Mouse (Mus musculus) frontal cortex, postnatal 14 days (tissue): ENCODE measurements at regions not wholly inside any gene's neighbourhood (a gene's known extent, or its start where the extent isn't known, plus 50 kb on each side); places are given as distances from the start of the nearest gene placed in this dataset.
"Not testable (repeated sequence)": the region's sequence is repeated elsewhere in the genome, so short reads cannot be mapped to it uniquely, and the experiment has no call there.

Source experiments
- DNase-seq, 2 experiments: peaks; one replicate each; pipeline ENCODE4 v3.0.0; 2022; ENCODE audit warnings: low spot score in 2 of 2

- no peak for DNase-seq
Observed at GRCm38 (mm10) chr14:59075845-59076745, 66.6 kb downstream of the 1700129C05Rik start.

GRCm38 (mm10) chr14:59072323-59073039, 70.2 kb downstream of the 1700129C05Rik start:
- DNase-seq: no peak

DNA sequence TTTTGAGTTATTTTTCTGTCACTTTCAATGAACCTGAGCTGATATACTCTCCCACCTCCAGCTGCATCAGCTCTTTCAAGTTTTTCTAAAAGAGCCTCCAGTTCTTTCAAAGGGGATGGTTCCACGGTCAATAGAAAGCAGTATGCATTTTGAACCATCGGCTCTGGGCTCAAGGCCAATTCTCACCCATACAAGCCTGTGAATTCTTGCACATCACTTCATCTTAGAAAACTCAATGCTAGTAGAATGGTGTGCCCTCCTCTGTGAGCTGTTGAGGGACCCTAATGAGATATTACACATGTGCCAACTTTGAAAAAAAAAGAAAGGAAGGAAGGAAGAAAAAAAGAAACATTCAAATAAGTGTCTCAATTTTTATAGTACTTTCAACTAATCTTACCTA, 72.6 kb downstream of the 1700129C05Rik start:
- DNase-seq: no peak

GRCm38 (mm10) chr14:59066456-59067220, 76.1 kb downstream of the 1700129C05Rik start:
- DNase-seq: no peak

DNA sequence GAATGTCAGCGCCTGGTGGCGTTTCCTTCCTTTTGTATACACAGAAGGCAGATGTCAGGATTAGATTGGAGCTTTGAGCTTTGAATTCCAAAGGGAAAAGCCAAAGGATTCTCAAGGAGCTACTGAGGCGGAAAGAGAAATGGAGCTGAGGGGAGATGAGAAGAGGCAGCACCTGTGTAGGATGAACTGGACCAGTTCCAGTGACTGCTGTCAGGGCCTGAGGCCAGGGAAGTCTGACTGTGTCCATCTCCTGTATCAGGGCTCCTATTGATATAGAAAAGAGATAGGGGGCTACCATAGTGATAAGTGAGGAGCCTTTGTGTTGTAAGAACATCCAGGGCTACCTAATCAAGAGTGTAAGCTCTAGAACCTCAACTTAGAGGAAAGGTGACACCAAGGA, 79.5 kb downstream of the 1700129C05Rik start:
- DNase-seq: no peak

GRCm38 (mm10) chr14:59056832-59057231, 85.9 kb downstream of the 1700129C05Rik start:
- DNase-seq: no peak

- DNase-seq: no peak
Observed at GRCm38 (mm10) chr14:59055283-59055682, 87.4 kb downstream of the 1700129C05Rik start.

GRCm38 (mm10) chr14:59052421-59052820, 90.3 kb downstream of the 1700129C05Rik start:
- no peak for DNase-seq

DNA sequence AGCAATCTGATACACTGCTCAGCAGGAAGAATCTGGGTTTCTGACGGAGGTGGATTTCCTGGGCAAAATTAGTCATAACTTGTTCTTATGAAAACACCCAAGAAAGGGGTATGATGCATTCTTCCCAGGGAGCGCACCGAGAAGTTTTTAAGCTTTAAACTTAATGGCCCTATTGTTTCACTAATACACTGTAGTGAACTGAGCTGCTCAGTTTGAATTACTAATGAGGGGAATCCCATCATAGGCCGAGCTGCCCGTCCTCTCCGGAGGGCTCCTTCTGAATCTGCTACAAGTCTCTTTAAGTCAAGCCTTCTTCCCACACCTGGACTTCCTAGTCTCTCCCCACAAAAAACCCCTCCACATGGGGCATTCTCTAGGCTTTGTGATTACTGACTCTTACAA, 91.2 kb downstream of the 1700129C05Rik start:
- no peak for DNase-seq

GRCm38 (mm10) chr14:59045687-59046086, 97.0 kb downstream of the 1700129C05Rik start:
- DNase-seq: no peak

GRCm38 (mm10) chr14:59045235-59045634, 97.5 kb downstream of the 1700129C05Rik start:
- DNase-seq: no peak

DNA sequence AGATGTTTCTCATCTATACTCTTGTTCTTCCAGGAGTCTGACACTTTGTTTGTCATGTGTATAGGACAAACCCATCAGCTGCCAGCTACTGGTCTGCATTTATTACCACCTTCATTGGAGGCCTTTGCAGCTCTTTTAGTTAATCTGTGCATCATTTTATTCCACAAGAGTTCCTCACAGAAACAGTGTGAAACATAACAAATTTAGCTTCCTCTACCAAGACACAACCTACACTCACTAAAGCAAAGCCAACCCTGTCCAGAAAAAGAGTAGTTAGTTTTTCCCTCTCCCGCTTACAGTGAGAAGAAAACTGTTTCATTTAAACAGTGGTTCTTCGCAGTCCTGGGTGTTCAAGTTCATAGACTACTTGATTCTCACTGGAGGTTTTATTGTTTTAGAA, 100.5 kb downstream of the 1700129C05Rik start:
- DNase-seq: no peak

DNA sequence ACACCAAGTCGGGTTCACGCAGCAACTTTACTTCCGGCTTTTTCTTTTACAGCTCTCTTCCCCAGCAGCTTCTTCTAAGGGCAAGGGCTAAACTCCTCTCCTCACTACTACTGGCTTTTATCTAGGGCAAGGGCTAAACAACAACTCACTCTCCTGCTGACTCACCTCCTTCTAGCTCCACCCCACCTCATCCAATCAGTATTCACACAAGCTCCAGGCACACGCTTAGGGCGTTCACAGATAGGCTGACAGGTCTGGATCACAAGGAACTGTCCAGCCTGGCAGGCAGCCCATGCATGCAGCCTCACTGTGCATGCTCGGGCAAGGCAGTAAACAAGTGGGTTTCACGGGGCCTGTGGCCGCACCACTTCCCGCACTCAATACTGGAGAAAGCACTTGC, 116.9 kb downstream of the 1700129C05Rik start:
- not testable (repeated sequence) for DNase-seq

GRCm38 (mm10) chr14:59009534-59009933, 133.2 kb downstream of the 1700129C05Rik start:
- DNase-seq: no peak

- DNase-seq: no peak
Observed at GRCm38 (mm10) chr14:58999106-58999778, 143.5 kb downstream of the 1700129C05Rik start.

- no peak for DNase-seq
Observed at GRCm38 (mm10) chr14:58994994-58995393, 147.7 kb downstream of the 1700129C05Rik start.

GRCm38 (mm10) chr14:58989644-58990217, 153.0 kb downstream of the 1700129C05Rik start:
- DNase-seq: no peak

DNA sequence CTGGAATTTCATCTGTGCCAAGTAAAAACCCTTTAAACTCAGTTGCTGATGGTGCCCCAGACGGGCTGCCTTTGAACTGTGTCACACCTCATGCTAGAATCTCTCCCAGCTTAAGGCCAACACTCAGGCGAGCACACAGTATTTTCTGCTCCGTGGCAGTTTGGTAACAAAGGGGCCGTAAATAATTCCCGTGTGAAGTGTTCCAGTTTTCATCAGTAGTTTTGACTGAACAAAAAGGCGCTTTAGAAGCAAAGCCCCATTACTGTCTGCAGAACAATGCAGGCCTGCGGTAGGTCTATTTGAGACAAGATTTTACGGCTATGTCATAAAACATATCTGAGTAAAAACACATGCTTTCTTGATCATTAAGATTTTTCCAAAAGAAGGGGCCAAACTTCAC, 155.0 kb downstream of the 1700129C05Rik start:
- no peak for DNase-seq

- DNase-seq: no peak
Observed at GRCm38 (mm10) chr14:58985838-58986237, 156.9 kb downstream of the 1700129C05Rik start.

DNA sequence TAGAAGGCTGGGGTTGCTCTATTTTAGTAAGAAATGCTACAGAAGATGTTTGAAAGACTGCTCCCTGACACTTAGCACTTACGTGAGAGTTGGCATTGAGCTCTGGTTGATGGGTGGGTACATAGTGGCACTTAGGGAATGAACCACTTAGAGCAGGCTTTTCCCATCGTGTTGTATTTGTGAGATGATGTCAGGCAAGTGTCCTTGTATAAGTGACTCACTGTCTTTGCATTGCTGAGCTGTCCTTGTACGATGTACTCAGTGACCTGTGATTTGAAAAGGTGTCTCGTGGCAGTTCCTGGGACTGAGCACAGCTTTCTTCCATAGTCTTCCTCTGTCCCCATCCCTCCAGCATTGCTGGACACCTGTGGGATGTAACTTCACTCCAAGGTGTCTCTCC, 165.9 kb downstream of the 1700129C05Rik start:
- no peak for DNase-seq

GRCm38 (mm10) chr14:58969248-58969647, 173.4 kb downstream of the 1700129C05Rik start:
- no peak for DNase-seq
